Mouse (Mus musculus): Measurements from ENCODE around the gene Alg1. TPM values are rescaled to one million over a fixed set of nuclear protein-coding genes. Genes with fewer than 3 reads are reported as not detected.
"Not testable (repeated sequence)": the region's sequence is repeated elsewhere in the genome, so short reads cannot be mapped to it uniquely, and the experiment has no call there.

The Alg1 gene
- total RNA-seq, 2 experiments from 2014 or later: 26.9 to 29.7 TPM

DNA sequence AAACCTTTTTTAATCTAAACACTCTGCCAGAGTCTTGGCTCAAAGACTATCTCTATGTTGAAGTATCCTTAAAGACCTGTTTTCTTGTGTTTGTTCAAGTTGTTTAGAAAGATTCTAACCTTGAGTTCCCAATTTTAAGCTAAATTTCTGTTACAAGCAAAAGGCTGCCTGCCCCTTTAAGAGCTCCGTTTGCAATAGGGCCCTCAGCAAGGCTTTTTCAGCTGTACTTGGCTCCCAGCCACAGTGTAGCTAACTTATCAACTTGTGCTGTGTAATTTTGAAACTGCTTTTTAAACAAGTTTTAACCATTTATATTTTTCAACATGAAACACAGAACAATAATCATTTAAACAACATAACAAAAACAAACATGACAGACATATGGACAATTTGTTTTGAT lies 6.9 kb upstream of the Alg1 start:
- DNase-seq (ENCODE audit: low spot score in 2 of 2); intact Hi-C loops (cut with DNase I): not testable (repeated sequence)

DNA sequence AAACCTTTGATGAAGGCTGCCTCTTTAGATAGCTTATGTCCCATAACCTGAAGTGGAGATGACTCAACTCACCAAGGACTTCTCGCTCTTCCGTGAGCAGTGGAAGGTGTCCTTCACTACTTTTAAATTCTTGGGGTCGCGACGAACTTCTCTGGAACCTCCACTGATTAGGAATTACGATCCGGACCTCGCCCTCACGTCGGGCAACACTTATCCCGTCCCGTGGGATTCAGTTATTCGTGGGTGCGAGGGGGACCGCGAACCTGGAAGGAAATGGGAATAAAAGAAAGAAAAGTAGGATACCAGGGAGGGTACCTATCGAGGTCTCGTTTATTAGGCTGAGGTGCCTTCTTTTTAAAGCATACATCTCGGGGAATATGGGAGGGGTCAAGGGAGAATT lies 5.9 kb upstream of the Alg1 start:
- DNase-seq (ENCODE audit: low spot score in 2 of 2); intact Hi-C loops (cut with DNase I): not testable (repeated sequence)

DNA sequence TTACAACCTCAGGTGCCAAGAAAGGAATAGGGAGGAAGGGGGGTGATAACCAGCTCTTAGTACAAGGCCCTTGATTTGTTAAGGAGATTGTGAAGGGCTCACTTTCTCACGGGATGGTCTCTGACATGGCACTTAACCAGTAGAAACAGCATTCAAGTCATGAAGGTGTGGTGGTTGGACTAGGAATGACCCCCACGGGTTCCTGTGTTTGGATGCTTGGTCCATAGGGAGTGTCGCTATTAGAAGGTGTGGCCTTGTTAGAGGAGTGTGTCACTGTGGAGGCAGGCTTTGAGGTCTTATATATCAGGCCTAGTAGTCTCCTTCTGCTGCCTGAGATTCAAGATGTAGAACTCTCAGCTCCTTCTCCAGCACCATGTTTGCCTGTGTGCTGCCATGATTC lies 5.3 kb upstream of the Alg1 start:
- intact Hi-C loops (cut with DNase I); DNase-seq (ENCODE audit: low spot score in 2 of 2): not testable (repeated sequence)

DNA sequence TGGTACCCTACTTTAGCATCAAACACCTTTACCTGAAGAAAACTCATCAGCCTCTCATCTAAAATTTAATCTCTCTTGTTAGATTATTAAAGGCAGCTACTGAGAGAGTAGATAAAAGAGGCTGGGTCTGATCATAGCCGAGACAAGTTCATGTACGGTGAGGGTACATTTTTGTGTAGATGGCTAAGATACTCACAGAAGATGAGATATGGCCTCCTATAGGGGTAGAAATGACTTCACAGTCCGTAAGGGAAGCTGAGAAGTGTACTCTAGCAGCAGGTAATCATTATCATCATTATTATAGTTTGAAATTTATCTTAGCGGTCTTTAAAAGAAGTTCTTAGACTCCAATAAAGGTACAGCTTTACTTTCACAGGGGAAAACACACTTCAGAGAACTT lies 439 bp upstream of the Alg1 start:
- intact Hi-C loops (cut with DNase I): no loop called here
- no peak for DNase-seq (ENCODE audit: low spot score in 2 of 2)

DNA sequence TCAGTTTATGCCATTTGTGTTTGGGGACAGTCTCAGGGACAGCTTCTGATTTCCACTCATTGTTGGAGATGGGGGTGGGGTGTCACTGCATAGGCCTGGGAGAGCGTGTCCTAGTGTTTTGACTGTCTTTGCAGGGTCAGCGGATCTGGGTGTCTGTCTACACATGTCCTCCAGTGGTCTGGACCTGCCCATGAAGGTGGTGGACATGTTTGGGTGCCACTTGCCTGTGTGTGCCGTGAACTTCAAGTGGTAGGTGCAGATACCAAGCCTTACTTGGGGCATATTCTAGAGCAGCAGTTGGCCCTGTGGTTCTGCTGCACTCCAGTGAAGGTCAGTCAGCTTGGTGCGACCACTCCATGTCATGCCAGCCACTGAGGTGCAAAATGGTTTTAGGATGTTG lies 8.9 kb downstream of the Alg1 start:
- no peak for DNase-seq (ENCODE audit: low spot score in 2 of 2)
- intact Hi-C loops (cut with DNase I): no loop called here

DNA sequence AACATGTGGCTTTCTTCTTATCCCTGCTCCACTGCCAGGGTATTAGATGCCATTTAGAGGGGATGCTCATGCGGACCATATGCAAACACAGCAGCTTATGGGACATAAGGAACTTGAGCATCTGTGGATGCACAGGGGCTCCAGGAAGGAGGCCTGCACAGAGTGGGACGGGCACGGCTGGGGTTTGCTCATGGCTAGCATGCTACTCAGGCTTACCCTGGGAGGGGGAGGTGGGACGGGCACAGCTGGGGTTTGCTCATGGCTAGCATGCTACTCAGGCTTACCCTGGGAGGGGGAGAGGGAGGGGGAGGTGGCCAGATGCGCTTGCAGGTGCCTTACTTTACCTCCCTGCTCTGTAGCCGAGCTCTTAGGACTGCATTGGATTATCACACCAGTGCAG lies 9.5 kb downstream of the Alg1 start:
- DNase-seq (ENCODE audit: low spot score in 2 of 2): no peak
- intact Hi-C loops (cut with DNase I): no loop called here

DNA sequence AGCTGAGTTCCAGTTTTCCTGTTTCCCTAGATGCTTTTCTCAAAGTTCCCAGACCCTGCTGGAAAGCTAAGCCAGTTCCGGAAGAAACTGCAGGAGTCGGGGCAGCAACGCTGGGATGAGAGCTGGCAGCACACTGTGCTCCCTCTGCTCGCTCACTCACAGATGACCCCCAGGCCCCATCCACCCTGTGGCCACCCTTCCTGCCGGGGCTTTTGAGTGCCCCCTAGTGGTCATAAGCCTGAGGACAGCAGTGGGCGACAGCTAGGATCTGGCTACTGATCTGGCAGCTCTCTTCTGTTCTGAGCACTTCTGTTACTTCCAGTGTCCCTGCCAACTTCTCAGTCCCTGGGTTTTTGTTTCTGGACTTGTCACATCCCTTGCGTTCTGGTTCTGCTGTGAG lies 11.0 kb downstream of the Alg1 start:
- DNase-seq (ENCODE audit: low spot score in 2 of 2): peak; percentile 54 to 60
- intact Hi-C loops (cut with DNase I): loop anchor here (2.0 kb wide), 1 partner anchor 42 kb away; no protein-coding TSS in a partner anchor

DNA sequence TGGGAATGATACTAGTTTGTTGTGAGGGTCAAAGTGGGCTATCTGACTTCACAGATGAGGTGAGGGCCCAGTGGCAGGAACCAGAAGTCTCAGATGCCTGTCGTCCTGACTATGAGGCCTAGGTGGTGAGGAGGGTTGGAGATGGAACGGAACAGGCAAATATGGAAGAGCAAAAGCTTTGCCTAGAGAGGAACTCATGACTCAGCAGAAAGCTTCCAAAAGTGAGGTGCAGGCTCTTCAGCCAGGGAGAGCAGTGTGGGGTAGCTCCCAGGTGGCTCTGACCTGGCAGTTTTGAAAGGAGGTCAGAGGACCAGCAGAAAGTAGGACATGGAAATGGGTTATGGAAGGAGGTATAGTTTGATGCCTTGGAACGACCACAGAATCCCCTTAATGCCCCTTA lies 17.5 kb downstream of the Alg1 start:
- intact Hi-C loops (cut with DNase I): no loop called here
- DNase-seq (ENCODE audit: low spot score in 2 of 2): no peak

DNA sequence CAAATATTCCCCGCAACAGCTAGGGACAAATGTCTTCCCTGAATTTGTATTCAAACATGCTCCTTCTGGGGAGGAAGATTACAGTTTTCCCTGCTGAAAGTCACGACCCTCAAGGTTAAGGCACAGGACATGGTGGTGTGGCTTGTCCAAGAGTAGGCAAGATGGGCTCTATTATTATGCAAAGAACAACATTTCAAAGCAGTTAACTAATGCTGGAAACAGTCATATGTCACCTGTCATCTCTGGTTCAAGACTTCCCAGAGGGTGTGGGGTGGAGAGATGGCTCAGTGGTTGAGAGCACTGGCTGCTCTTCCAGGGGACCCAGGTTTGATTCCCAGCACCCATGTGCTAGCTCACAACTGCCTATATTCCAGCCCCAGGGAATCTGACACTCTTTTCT lies 18.8 kb downstream of the Alg1 start:
- intact Hi-C loops (cut with DNase I): no loop called here

DNA sequence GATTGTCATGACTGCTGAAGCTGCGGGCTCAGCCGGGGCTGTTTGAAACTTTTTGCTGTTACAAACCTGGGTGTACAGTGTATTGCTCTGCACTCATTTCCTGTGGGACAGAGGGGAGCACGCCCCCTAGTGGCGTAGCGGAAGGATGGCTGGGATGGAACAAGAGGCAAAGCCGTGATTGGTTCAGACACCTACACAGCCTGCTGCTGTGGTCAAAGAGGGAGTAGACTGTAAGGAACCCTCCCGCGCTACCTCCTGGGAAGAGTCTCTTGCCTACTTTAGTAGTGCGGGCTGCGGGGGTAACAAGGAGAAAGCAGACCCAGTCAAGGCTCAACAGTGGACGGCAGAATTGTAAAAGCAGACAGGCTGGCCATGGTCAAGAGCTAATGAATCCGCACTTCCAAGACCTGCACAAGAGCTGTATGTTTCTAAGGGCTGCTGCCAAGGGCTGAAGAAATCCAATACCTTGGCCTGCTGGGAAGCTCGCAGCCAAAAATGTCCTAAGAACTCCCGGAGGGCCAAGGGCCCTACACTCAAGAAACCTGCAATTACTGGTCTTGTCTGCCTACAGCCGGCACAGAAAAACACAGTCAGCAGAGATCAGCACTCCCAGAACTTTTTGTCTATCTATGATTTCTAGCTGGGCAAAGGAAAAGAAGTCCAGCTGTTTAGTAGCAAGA lies 21.1 kb downstream of the Alg1 start:
- intact Hi-C loops (cut with DNase I): loop anchor here (2.0 kb wide), 1 partner anchor 52 kb away; no protein-coding TSS in a partner anchor
- DNase-seq (ENCODE audit: low spot score in 2 of 2): peak; percentile 54 to 67

More for the DNA sequence above, 18.8 kb downstream of the Alg1 start:
- no peak for DNase-seq (ENCODE audit: low spot score in 2 of 2)

DNA sequence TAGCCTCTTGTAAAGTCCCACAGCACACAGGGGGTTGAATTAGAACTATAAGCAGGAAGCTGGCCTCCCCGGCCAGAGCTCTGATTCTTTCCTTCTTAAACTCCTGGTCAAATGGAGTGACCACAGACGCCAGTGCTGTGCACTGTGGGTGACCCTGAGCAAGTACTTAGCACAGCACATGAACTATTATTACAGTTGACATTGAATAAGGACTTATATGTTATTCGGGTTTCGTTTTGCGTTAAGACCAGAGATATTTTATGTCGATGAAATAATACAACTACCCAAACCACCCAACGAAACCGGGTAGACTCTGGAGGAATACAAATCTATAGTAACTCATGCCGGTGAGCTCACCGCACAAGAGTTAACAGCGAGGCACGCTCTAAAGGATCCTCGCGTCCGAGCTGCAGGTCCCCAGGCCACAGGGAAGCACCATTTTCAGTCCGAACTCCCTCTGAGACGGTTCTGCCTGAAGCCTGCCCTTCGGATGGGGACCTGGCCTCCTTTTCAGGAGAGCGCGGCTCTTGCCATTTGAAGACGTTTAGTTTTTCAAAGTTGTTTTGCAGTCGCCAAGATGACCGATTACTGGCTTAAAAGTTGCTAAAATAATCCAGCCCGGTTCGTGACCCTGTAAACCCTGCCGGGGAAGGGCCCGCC lies 21.8 kb downstream of the Alg1 start:
- intact Hi-C loops (cut with DNase I): loop anchor here (2.0 kb wide), 1 partner anchor 52 kb away; no protein-coding TSS in a partner anchor
- no peak for DNase-seq (ENCODE audit: low spot score in 2 of 2)

DNA sequence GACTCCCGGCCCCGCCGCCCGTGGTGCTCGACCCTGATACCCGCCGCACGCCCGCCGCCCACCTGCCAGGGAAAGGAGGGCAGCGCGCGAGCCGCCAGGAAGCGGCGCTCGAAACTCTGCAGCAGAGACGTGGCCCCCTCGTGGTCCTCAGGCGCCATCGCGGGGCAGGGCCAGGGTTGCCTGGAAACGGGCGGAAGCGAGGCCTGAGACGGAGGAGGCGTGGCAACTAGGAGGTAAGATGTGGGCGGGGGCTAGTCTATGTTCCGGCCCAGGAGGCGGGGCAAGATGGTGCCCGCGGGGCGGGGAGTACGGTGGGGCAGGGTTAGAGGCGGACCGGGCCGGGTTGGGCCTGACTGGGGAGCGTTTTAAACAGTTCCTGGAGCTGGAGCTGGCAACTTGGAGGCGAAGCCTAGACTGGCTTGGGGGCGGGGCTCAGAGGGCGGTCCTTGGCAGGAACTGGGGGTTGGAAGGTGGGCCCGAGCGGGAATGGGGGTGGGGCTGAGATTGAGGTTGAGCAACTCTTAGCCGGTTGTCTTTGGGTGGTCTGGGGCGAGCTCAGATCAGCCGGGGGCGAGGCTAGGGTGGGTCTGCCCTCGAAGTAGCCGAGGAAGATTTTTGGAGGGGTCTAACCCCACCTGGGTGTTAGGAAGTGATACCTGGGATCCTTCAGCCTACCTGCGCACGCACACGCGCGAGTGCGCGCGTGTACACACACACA lies 22.5 kb downstream of the Alg1 start, which contains the start of gene Eef2kmt:
Gene Eef2kmt (minus strand): TSS at position 205 of the 718 bp plus-strand sequence.
- peak; percentile 96 to 98 for DNase-seq (ENCODE audit: low spot score in 2 of 2)
- intact Hi-C loops (cut with DNase I): loop anchor here (2.0 kb wide), 1 partner anchor 53 kb away; no protein-coding TSS in a partner anchor

DNA sequence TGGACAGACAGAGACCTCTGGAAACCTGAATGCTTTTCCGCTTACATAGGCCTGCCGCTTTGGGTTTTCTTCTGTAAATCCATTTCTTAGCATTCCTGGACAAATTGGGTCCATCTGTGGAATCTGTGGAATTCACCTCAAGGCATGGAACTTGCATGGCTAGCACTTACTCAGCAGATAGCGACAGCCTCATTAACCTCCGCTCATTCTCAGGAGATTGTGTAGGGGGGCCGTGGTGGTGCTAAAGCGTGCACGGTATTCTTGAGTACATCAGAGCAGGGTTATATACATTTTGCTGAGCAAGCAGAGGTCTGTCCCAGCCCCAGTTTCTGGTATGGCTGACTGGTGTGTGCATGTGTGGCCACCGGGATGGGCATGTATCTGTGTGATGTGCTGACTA lies 29.7 kb downstream of the Alg1 start:
- intact Hi-C loops (cut with DNase I): no loop called here
- no peak for DNase-seq (ENCODE audit: low spot score in 2 of 2)

DNA sequence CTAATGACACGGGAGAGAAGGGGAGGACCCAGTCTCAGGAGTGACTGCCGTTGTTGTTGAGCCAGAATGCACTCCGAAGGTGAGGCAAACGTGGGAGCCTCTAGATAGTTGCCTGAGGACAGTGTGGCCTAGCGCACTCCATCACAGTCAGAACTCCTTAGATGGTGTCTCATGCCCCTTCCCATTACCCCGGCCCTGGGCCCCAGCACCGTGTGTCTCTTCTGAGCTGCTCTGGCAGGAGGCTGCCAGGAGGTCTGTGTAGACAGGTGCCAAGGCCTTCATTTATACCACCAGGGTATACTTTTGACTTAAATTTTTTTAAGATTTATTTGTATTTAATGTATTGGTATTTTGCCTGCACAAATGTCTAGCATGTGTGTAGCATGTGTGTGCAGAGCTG lies 30.5 kb downstream of the Alg1 start:
- DNase-seq (ENCODE audit: low spot score in 2 of 2): no peak
- intact Hi-C loops (cut with DNase I): no loop called here

DNA sequence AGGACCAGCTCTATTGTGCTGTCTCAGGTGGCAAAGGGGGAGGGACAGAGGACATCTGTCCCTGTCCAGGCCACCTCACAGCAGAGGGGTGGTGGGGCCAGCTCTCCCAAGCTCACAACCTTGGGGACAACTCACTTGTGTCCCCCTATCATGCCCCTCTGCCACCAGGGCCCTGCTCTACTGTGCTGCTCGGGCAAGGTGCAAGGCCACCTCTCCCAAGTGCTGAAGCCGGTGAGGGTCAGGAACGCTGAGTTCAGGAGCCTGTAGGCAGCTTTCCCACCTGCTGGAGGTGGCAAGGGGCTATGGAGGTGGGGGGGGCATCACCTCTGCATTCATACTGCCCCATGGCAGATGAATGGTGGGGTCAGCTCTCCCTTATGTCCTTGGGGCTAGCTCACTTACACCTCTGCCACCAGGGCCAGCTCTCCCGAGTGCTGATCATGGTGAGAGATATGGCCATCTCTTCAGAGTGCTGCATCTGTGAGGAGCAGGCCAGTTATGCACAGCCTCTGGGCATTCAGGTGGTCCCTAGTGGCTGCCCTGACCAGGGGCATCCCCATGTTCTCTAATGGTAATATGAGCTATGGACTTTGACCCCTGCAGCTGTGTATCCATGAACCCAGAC lies 38.1 kb downstream of the Alg1 start:
- intact Hi-C loops (cut with DNase I): no loop called here
- no peak for DNase-seq (ENCODE audit: low spot score in 2 of 2)

DNA sequence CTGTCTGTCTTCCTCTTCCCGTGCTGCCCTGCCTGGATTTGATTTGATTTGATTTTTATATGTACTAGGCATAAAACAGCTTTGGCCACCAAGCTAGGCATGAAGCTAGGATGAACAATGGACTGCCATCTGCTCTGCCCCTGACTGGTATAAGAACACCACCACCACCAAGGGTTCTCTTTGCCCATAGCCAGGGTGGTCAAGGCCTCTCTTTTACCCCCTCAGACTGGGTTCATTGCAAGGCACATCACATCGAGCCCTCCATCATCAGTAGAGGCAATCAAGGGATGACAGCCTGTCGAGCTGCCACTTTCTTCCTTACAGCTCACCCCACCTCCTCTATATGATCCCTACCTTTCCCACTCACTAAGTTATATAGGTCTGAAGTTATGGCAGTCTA lies 39.0 kb downstream of the Alg1 start:
- intact Hi-C loops (cut with DNase I): no loop called here
- no peak for DNase-seq (ENCODE audit: low spot score in 2 of 2)

DNA sequence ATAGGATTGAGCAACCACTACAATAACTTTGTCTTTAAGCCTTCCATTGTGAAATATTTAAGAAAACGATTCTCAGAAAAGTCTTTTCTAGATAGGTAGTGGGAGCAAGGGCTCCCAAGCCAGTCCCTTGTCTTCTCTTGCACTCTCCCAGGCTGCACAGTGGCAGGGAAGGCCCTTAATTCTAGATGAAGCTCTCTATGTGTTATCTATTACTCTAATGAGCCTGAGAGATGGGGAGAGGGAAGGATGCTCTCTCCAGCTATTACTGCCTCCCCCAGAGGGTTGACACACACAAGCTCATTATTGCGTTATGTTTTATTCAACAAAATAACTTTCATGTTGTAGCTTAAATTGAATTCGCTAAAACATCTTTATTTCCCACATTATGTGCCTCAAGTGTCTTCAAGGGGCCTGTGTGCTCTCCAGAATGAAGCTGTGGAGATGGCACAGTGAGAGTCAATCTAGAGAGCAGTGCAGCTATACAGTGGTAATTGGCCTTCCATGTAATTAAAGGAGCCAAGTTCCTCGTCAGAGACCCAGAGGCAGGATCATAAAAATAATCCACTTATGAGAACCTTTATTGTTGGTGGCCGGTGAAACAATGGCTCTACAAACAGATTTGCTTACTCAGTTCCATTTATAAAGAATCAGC lies 46.3 kb downstream of the Alg1 start:
- intact Hi-C loops (cut with DNase I): no loop called here
- DNase-seq (ENCODE audit: low spot score in 2 of 2): no peak

DNA sequence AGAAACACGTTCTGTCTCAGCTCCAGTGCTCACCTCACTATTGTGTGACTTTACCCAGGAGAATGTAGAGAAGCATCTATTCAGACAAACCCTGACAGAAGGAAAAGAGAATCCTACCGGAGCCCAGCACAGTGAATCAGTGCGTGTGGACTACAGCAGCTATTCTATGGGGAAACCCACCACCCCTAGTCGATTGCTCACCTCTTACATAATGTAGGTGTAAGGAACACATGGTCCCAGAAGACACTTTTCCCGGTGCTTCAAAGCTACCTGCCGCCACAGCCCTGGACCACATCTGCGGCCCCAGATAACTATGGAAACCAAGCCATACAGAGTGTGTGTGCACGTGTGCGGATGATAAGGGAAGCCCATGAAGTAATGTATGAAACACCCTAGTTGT lies 49.3 kb downstream of the Alg1 start:
- no peak for DNase-seq (ENCODE audit: low spot score in 2 of 2)
- intact Hi-C loops (cut with DNase I): no loop called here

DNA sequence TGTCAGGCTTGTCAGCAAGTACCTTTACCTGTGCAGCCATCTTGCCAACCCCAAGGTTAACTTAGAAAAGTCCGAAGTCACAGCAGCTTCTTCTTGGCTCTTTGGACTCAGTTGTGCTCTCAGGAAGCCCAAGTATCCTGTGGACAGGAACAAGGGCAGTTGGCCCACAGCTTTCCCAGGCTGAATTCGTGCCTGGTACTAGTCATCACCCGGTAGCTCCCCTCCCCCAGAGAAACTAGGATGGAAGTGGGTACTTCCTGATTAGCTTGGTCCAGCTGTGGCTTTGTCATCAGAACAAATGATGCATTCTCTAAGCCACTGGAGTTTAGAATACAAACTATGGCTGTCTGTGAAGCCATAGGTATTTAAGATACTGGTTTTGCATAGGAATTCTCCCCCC lies 52.0 kb downstream of the Alg1 start:
- intact Hi-C loops (cut with DNase I): no loop called here
- no peak for DNase-seq (ENCODE audit: low spot score in 2 of 2)
